Mouse (Mus musculus) splenic B cell, adult 2 months (primary cell): Measurements from ENCODE around the gene Snx9.

Source experiments
- DNase-seq: peaks from one replicate; pipeline ENCODE4 v3.0.0-alpha.2; 2011; ENCODE audit warnings: low read depth, low spot score
- H3K27me3 ChIP-seq: 2 replicates; pipeline ENCODE4 v1.6.1; 2012; ENCODE audit warnings: mild to moderate bottlenecking, low read length, moderate library complexity, mixed read lengths; ENCODE audit not compliant: control insufficient read depth, poor library complexity, insufficient read depth, severe bottlenecking
- H3K36me3 ChIP-seq: 2 replicates; pipeline ENCODE4 v1.6.1; 2012; ENCODE audit warnings: mild to moderate bottlenecking, low read length, moderate library complexity, mixed read lengths; ENCODE audit not compliant: control insufficient read depth, poor library complexity, insufficient read depth, severe bottlenecking

Gene Snx9

GRCm38 (mm10) chr17:5896066-5896465 lies 54.9 kb downstream of the Snx9 start:
- DNase-seq = no peak
- H3K36me3 ChIP-seq = peaks cover 6% of the 10 kb centered on the region
- H3K27me3 ChIP-seq = no peaks in the 10 kb centered on the region

GRCm38 (mm10) chr17:5896607-5897006 lies 55.5 kb downstream of the Snx9 start:
- DNase-seq = no peak
- Histone ChIP-seq H3K36me3 (peaks cover 6% of the 10 kb centered on the region), H3K27me3 (no peaks in the 10 kb centered on the region)

DNA sequence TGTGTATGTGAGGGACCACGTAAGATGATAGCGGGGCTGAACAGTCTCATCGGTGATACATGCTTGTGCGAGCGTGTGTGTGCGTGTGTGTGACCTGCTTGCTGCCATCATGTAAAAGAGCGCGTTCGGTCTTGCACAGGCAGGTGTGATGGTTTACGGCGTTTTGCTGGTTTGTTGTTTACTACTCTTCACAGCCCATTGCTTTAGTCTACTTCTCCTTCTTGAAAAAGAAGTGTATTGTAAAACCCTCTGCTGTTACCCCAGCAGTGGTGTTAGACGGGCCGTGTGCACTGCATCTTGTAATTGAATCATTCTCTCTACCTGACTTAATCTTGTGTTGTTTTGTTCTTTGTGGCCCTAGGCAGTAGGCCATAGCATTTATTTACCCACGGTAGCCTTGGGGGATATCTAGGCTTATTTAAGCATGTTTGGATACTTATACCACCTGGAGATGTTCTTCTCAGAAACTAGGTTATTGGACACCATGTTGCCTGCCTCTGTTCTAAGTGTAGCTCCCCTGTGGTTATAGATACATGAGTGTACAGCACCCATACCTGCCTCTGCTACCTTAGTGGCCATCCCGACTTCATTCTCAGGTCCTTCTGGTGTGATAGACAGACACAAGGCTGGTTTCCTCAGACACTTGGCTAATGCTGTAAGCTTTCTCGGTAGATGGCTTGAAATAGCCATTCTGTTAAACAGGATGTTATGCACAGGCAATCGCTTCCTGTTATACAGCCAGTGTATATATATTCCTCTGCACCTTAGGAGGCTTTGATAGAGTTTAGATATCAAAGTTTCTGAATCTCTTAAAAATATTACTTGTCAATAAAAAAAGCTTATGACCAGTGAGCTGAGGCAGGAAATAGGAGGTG lies 56.4 kb downstream of the Snx9 start:
- no peaks in the 10 kb centered on the region for H3K27me3 ChIP-seq
- H3K36me3 ChIP-seq = peaks cover 6% of the 10 kb centered on the region
- peak; percentile 69 for DNase-seq

DNA sequence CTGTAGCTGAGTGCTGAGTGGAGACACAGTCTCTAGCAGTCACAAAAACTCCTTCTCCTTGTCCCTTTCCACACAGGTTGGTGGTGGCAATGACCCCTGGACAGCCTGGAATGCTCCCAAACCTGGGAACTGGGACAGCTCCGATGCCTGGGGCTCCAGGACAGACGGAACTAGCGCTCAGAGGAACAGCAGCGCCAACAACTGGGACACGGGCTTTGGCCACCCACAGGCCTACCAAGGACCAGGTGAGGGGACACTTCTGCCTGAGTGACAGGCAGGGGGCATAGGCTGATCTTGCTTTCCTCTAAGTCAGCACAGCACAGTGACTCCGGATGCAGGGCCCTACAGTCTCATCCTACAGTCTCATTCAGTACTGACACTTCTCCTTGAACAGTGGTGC lies 58.1 kb downstream of the Snx9 start:
- DNase-seq = no peak
- peaks cover 8% of the 10 kb centered on the region for H3K36me3 ChIP-seq

DNA sequence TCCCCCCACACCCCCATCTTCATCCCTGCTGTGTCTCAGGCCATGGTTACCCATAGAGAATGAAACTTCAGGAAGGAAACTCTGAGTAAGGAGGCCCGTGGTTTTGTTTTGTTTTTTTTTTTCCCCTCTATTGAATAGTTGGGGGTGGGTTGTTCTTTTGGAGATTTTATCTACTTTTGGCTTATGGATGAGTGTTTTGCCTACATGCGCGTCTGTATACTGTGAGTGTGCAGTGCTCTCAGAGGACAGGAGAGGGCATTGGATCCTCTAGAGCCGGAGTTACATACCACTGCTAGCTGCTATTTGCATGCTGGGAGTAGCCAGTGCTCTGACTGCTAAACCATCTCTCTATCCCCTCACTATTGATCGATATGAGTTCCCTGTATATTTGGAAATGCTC lies 60.3 kb downstream of the Snx9 start:
- Histone ChIP-seq H3K27me3 (no peaks in the 10 kb centered on the region), H3K36me3 (peaks cover 10% of the 10 kb centered on the region)
- no peak for DNase-seq

More for the DNA sequence above, 58.1 kb downstream of the Snx9 start:
- H3K27me3 ChIP-seq = no peaks in the 10 kb centered on the region

DNA sequence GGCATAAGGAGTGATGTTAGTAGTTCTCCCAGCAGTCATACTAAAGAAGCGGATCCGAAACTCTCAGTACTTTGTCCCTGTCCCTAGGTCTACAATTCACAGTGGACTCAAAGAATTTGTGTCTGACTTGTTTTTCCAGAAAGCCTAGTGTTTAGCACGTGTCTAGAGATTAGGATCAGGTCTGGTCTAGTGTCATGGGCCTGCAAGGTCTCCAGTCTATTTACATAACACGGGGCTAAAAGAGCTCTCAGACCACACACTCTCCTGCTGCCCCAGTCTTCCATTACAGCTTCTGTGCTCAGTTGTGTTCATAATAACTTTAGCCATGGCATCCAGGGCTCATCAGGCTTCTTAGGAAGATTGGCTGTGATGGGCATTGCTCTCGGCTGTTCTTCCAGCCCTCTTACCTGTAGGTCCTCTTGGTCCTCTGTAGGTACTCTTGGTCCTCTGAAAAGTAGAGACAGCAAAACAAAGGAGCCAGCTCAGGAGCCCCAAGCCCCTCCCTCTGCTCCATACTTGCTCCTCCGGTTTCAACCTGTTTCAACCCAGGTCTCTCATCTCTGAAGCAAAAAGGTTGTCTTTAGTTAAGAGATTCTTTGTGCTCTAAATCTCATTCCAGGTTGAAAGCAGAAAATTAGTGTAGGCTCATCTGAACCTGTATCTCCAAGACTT lies 62.6 kb downstream of the Snx9 start:
- DNase-seq = no peak
- H3K36me3 ChIP-seq = peaks cover 20% of the 10 kb centered on the region
- H3K27me3 ChIP-seq = no peaks in the 10 kb centered on the region

DNA sequence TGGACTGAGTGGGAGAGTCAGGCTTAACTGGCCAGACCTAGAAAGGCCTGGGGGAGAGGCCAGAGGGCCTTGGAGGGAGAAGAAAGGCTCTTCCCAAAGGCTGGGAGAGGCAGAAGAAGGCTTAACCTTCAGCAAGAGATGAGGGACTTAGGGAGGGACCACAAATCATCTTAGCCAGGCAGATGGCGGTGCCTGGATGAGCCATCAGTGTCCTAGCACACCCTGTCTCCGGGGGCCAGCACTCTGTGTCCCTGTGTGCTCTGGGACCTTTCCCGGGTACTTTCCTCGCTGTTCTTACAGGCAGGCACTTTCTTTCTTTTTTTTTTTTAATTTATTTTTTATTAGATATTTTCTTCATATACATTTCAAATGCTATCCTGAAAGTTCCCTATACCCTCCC lies 68.6 kb downstream of the Snx9 start:
- Histone ChIP-seq H3K36me3 (peaks cover 24% of the 10 kb centered on the region), H3K27me3 (no peaks in the 10 kb centered on the region)
- DNase-seq = no peak

- no peak for DNase-seq
- Histone ChIP-seq H3K27me3 (no peaks in the 10 kb centered on the region), H3K36me3 (peaks cover 22% of the 10 kb centered on the region)
These were observed 70.5 kb downstream of the Snx9 start for GRCm38 (mm10) chr17:5911591-5911990.

DNA sequence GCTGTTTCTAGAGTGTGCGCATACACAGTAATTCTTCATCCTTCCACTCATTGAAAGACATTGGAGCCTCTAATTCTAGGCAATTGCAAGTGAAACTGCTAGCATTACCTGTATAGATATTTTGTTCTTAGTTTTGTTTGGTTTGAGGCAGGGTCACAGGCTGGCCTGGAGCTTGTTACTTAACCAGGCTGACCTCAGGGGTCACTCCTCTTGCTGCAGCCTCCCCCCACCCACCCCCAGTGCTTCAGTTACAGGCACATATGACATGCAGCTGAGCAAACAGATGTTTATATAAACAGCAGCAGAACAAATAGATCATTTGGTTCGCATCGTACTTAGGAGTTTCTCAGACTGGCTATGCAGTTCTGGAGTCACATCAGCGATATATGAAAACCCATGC lies 71.7 kb downstream of the Snx9 start:
- Histone ChIP-seq H3K36me3 (peaks cover 20% of the 10 kb centered on the region), H3K27me3 (no peaks in the 10 kb centered on the region)
- no peak for DNase-seq

DNA sequence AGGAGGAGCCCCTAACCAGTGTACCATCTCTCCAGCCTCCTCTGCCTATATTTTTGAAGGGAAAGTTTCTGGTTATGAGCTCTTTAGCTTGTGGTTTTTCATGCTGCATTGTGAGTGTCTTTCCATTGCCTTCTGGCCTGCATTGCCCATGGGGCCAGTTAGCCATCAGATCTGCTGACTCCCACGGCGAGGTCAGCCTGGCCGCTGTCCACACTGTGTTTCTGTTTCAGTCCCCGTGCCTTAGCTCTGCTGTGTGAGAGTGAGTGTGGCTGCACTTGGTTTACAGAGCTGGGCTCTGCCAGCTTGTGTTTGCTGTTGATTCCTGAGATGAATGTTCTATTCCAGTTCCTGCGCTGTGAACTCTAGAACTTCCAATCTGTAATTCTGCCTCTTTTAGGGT lies 73.1 kb downstream of the Snx9 start:
- no peaks in the 10 kb centered on the region for H3K27me3 ChIP-seq
- no peak for DNase-seq
- peaks cover 12% of the 10 kb centered on the region for H3K36me3 ChIP-seq

- DNase-seq = no peak
- peaks cover 28% of the 10 kb centered on the region for H3K36me3 ChIP-seq
- no peaks in the 10 kb centered on the region for H3K27me3 ChIP-seq
These were observed 80.8 kb downstream of the Snx9 start for GRCm38 (mm10) chr17:5921954-5922353.

DNA sequence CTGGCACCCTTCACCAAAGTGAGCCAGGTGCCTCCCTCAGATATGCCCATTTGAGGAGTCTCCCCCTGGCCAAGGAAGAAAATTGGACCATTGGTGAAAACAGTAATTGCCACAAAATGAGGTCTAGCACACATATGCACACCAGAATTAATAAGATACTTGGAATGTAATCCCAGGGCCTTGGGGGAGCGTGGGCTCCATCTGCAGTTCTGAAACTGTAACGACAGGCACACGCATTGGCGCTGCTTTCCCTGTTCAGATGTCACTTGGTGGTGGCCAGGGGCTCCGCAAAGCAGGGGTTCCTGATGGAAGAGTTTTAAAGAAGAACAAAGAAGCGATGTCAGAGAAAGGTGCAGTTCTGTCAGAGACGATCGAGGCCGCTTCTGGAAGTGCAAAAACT lies 82.2 kb downstream of the Snx9 start:
- peak; percentile 42 for DNase-seq
- Histone ChIP-seq H3K36me3 (peaks cover 27% of the 10 kb centered on the region), H3K27me3 (no peaks in the 10 kb centered on the region)

DNA sequence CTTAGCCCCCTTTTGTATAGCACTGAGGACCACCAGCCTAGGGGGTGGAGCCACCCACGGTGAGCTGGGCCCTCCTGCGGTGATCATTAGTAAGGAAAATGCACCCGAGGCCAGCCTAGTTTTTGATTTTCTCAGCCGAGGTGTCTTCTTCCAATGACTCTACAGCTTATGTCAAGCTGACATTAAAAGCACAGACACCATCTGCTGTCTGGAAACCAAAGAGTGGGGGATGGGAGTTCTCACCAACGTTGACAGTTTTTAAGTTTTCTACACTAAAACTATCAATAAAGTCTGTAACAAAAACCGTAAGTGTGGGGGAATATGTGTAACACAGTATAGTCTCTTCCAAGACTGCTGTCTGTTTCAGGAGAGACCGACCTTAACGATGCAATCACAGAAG lies 83.1 kb downstream of the Snx9 start:
- H3K27me3 ChIP-seq = no peaks in the 10 kb centered on the region
- DNase-seq = no peak
- peaks cover 27% of the 10 kb centered on the region for H3K36me3 ChIP-seq

DNA sequence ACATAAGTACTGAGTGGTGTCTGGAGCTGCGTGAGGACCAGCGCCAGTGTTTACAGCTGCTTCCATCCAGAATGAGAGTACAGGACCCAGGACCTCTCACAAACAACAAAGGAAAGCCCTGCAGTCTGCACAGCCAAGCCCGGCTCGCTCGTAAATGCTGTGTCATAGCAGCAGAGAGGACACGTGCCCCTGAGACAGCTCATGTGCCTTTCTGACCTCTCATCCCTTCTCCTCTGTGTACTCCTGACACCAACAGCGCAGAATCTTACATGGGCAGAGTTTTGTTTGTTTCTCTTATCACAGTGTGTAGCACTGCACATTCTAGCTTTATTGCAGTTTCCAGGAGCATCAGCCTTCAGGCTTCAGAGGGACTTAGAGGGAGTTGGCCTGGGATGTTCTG lies 85.6 kb downstream of the Snx9 start:
- Histone ChIP-seq H3K36me3 (peaks cover 17% of the 10 kb centered on the region), H3K27me3 (no peaks in the 10 kb centered on the region)
- no peak for DNase-seq

- Histone ChIP-seq H3K36me3 (peaks cover 8% of the 10 kb centered on the region), H3K27me3 (no peaks in the 10 kb centered on the region)
- no peak for DNase-seq
These were observed 87.9 kb downstream of the Snx9 start for GRCm38 (mm10) chr17:5929031-5929430.
